Mouse (Mus musculus): Measurements from ENCODE around the gene Sfta2.

The Sfta2 gene

DNA sequence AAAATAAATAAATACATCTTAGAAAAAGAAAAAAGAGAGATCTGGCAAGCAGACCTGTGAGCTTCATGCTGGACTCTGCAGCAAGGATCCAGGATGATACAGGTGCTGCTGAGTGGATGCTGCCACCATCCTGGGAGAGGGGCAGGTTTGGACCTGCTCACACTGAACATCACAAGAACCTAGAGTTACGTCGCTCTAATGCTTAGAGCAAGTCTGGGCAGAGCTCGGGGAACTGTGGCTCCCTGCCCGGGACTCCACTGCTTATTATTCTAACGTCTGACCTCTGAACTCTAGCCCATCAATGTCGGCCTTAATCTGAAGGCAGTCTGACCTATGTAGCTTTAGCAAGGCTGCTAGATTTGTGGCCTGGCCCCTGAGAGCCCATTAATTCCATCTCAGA is 79.2 kb downstream of the Sfta2 start:
- DNase-seq = peak in 1 of 2 experiments; percentile 30

DNA sequence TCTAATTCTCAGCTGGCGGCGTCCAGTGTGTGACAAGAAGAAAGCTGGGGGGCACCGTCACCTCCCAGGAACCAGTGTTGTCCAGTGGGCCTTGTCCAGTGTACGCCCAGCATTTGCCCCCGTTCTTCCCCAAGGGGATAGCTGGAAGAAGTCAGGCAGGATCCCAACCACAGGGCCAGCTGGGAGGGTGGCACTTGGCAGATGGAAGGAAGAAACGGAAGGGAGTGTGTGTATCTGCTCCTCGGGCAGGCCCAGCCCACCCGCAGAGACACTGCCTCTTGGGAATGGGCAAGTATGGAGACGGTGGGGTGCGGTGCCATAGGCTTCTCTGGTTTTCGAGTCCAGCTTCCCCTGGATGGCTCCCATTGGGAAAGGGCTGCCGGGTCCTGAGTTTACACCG is 80.6 kb downstream of the Sfta2 start:
- peak in 1 of 2 experiments; percentile 39 for DNase-seq

DNA sequence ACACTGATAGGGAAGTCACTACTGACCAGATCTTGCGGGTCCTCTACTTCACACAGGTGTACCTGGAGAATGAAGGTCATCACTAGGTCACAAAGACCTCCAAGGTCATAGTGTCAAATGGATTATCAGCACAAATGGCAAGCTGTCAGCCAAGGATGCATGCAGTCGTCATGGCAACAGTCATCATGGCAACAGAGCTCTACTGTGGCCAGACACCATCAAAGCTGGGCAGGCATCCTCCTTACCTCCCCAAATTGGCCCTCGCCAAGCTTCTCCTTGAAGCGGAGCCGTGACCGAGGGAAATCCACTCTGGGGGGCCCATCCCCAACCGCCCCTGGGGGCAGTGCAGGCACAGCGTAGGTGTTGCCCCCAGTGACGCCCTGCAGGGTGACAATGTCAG is 83.7 kb downstream of the Sfta2 start:
- peak in 1 of 2 experiments; percentile 26 for DNase-seq

DNA sequence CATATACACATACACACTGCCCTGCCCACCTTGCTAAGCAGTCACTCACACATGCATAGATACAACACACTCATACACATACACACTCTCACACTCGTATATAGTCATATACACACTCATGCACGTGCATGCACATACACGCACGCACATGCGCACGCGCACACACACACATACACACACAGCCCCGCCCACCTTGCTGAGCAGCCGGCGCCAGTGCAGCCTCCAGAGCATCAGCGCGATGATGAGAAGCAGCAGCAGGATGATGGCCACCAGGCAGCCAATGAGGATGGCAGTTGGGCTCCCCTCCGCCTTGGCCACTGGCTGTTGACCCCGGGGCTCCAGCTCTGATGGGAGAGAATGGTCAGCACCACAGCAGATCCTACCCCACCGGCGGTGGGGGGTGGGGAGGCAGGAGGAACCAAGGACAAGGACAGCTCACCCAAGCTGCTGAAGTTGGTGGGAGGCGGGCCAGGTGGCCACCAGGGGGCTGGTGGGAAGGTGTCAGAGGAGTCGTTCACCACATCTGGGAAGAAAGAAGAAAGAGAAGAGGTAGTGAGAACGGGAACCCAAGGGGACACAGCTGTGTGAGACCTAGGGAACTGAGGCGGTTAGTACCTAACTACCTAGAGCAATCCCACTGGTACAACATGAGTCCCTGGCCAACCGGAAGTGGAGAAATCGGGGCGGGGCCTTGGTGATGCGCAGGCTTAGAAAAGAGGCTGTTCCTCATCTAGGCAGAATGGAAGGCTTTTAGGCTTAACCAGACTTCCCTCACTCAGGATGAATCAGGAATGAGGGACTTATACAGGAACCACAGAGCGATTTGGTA is 87.2 kb downstream of the Sfta2 start:
- DNase-seq = peak in 1 of 2 experiments; percentile 27

DNA sequence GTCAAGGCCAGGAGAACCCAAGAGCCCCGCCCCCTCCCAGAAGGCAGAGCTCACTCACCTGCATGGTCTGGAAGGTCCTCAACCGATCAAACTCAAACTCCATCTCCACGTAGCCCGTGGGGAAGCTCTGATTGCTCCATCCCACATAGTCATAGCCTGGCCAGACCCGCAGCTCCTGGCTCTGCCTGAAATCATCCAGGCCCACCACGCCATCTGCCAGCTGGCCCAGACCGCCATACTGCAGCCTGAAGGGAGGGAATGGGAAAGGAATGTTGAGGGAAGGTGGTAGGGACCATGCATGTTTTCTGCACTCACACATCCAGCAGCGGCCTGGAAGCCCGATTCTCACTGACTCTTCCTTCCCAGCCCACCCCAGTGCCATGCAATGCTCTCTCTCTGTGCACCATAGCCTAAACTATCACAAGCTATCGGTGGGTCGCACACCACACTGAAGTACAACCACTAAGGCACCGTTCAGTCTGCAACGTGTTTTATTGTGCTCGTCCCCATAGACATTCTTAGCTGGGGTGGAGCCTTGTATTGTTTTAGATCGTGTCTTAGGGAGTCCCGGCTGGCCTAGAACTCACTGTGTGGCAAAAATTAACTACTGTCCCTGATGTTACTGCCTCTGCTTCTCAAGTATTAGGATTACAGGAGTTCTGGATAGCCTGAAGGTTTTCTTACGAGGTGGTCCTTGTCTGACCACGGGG is 88.7 kb downstream of the Sfta2 start:
- DNase-seq = peak in 1 of 2 experiments; percentile 27

DNA sequence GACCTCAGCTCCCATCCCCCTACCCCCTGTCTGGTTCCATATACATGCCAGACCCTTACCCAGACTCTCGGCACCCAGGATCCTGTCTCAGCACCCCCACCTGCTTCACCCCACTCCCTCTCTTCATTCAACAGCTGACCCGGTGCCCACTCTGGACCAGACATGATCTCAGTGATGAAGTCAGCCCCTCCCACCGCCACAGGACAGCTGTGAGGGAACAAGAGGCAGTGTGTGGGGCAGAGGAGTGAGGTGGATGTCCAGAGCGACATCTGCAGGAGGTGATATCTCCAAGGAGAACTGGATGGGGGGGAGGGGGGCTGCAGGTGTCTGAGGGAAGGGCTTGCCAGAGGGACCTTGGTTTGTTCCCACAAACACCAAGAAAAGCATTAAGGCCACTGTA is 90.5 kb downstream of the Sfta2 start:
- DNase-seq = peak in 1 of 2 experiments; percentile 32

DNA sequence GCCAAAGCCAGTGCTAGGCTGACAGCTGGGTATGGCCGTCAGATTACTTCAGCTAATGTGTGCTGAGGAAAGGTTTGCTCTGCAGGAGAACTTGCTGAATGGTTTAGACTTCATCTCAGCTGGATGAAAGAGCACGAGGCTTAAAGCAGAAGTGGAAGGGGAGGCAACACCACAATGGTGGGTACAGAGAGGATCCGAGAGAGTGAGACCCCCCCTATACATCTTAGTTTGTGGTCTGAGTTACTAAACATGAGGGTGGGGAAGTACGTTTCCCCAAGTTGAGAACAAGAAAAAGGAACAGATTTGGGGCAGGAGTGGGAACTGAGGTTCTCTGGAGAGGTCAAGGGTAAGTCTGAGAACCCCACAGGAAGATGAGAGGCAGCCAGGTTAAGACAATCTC is 91.0 kb downstream of the Sfta2 start:
- no peak for DNase-seq

DNA sequence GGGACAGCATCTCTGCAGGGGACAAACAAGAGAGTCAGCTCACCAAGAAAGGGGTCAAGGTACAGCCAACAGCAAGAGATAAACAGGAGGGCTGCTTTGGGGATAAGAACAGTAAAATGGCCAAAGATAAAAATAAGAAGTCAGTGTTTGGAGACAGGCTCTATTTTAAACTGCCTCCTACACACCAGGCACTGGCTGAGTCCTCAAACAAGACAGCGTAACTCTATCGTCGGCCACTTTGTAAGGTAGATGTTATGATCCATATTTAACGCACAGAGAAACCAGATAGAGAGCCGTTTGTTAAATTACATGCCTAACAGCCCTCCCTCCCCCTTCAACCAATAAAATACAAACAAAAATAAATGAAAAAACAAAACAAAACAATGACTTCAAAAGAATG is 92.6 kb downstream of the Sfta2 start:
- DNase-seq = no peak

DNA sequence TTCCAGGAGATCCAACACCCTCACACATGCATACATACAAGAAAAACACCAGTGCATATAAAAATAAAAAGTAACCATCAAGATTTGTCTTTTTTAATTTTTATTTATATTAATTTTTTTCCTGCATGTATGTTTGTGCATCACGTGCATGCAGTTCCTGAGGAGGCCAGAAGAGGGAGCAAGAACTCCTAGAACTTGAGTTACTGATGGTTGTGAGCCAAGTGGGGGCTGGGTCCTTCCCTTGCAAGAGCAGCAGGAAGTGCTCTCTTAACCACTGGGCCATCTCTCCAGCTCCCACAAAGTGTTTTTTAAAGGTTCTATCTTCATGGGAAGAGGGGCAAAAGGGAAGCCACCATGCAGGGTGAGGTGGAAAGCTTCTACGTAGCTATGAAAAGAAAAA is 93.9 kb downstream of the Sfta2 start:
- DNase-seq = peak; percentile 69 to 70

DNA sequence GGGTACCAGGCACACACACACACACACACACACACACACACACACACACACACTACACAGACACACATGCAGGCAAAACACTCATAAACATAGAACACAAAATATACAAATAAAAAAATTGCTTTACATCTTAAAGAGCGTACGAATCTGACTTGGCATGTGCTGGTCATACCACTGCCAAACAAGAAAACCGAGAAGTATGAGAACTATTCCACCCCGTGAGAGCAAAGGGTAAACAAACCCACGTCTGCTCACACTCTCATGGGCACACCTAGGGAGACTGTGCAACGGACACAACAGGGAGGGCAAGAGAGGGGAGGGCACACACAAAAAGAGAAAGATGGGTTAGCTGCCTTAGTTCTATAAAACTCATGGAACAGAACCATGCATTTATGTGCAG is 95.3 kb downstream of the Sfta2 start:
- DNase-seq = no peak

DNA sequence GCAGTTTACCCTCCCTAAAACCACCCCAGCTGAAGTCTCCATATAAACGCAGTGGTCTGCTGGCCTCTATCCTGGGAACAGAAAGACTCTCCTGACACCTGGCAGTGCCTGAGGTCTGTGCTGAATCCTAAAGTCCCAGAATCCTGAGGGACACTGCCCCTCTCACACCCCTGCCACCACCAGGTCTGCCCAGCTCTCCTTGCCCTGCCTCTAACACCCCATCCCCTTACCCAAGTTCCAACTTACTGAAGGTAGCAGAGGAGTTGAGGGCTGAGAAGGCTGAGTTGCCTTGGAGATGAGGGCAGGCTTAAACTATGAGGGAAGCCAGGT is 96.0 kb downstream of the Sfta2 start:
- DNase-seq = peak in 1 of 2 experiments; percentile 36

DNA sequence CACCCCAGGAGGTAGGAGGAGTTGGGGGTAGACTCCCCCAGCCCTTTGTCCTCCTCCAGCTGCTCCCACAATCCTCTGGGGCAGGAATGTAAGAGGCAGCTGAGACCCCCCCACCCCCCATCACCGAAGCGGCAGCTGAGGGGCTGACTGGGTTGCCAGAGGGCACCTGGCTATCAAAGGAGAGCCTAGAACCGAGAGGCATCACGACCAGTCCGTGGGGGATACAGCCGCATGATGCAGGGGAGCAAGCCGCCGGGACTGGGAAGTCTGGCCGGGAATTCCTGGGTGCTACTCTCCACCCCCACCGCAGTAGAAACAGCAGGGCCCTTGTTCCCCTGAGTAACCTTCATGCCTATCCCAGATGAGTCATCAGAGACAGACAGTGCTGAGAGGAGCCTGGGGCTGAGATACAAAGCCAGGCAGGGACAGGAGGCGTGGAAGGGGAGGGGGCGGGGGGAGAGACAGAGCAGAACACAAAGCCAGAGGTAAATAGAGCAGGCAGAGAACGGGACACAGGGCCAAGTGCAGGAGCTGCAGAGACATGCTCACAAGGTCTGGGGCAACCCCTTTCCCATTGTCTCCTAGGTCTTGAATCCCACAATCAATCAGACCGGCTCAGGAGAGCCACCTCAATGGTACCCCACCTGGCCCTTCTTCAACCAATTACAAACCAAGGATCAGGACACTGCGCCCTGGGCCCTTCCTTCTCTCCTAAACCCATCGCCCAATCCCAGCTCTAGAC is 96.6 kb downstream of the Sfta2 start:
- peak; percentile 20 to 68 for DNase-seq

DNA sequence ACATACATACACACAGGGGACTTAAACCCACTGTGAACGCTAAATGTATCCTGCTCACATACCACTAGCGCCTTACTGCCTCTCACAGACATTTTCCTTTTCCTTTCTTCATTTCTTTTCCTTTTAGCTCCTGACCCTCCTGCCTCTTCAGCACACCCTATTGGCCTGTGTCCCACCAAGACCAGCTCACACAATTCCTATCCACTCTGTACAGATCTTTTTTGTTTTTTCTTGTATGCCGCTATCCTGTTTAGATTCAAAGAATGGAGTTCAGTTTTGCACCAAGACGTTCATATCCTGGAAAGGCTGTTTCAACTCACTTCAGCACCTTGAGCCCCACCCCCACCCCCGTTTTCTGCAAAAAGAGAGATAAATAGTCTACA is 97.1 kb downstream of the Sfta2 start:
- DNase-seq = no peak

DNA sequence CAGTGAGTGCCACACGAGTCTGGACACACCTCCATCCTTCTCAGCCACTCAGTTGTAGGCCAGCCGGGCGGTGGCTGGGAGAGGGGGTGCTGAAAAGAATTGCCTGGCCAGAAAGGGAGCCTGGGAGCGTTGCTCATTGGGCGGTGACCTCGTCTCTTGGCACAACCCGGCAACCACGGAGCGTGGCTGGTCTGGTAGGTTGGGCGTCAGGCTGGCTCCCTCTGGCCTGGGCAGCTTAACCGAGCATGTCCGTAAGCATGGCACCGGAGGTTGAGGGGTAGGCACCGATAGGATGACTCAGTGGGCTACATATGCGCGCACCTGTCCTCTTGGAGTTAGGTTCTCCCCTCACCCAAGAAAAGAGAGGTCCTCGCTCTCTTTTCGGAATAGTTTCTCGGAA is 98.6 kb downstream of the Sfta2 start:
- DNase-seq = peak; percentile 89 to 97

Measured in kidney, postnatal 25 days (tissue).